Mouse (Mus musculus): ENCODE measurements around the gene Rpl13. TPM values are rescaled to one million over a fixed set of nuclear protein-coding genes. Genes with fewer than 3 reads are reported as not detected.

The Rpl13 gene
- polyA plus RNA-seq, 1 experiment from 2014 or later = 1,460 TPM

DNA sequence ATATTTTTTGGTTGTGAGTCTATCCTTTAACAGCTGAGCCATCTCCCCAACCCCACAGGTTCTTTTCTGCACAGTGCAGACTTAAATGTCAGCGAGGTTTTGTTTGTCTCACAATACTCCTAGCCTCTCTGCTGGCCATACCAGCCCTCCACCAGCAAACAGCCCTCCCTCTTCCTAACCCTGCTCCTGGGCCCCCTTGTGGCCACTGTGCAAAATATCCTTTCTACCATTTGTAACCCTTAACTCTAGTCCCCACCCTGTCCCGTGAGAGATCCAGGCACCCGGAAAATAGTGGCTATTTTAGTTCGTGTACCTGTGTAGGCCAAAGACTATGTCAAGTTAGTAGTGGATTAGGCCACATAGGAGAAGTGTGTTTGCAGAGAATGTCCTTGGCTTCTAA is 8.5 kb downstream of the Rpl13 start:
- DNase-seq (ENCODE audit: low spot score) (peak; percentile 83), ATAC-seq (ENCODE audit: low FRiP score, low TSS enrichment) (peak; percentile 84)
- Histone ChIP-seq H3K9me3 (ENCODE audit: control insufficient read depth, low read length) (no peaks in the 10 kb centered on the region), H3K27me3 (ENCODE audit: control insufficient read depth, insufficient read depth, low read length) (no peaks in the 10 kb centered on the region), H3K27ac (replicated peaks) (peak overlapping the region; percentile 13; the same call in 1 of the 2 replicates), H3K36me3 (ENCODE audit: control insufficient read depth, insufficient read depth, low read length) (no peaks in the 10 kb centered on the region), H3K4me1 (replicated peaks; ENCODE audit: control insufficient read depth, insufficient read depth) (no peaks in the 10 kb centered on the region), H3K9ac (ENCODE audit: low read length) (no peak overlapping the region), H3K4me3 (ENCODE audit: low read depth, low read length) (no peak overlapping the region), H3K4me2 (replicated peaks; ENCODE audit: low read depth) (no peak overlapping the region)
- TF ChIP-seq CTCF (IDR thresholded peaks at IDR 0.05; ENCODE audit: low read depth) = peak; percentile 85
- no peak for TF ChIP-seq EP300 (optimal IDR thresholded peaks at IDR 0.05)
- WGBS = 3% methylated on average over 4 of the region's 4 CpGs

DNA sequence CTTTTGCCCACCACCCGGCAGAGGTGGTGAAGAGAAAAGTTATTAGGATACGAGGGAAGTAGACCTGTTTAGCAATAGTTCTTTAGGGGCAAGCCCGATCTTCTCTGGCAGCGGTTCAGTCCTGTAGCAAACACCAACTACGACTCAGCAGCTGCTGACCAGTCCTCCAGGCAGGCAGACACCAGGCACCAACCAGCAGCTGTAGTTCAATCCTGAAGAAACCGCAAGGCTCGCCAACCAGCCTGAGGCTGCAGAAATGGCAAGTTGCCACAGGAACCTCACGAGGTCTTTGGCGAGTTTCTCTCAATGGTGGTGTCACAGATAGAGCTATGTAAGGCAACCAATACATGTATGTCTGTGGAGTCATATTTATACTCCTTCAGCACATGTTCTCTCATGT is 10.7 kb downstream of the Rpl13 start:
- TF ChIP-seq EP300 (optimal IDR thresholded peaks at IDR 0.05) (no peak), CTCF (IDR thresholded peaks at IDR 0.05; ENCODE audit: low read depth) (no peak)
- DNase-seq (ENCODE audit: low spot score) = no peak
- H3K27ac ChIP-seq (replicated peaks) = no peak overlapping the region
- peaks cover 3% of the 10 kb centered on the region; the same call in 1 of the 2 replicates for H3K27me3 ChIP-seq (ENCODE audit: control insufficient read depth, insufficient read depth, low read length)
- no peaks in the 10 kb centered on the region for H3K36me3 ChIP-seq (ENCODE audit: control insufficient read depth, insufficient read depth, low read length)
- H3K4me1 ChIP-seq (replicated peaks; ENCODE audit: control insufficient read depth, insufficient read depth) = 0 out of 2 replicates have a peak, but pooled peaks cover 2% of the 10 kb centered on the region
- no peak for ATAC-seq (ENCODE audit: low FRiP score, low TSS enrichment)
- H3K9ac ChIP-seq (ENCODE audit: low read length) = no peak overlapping the region
- WGBS = 68% methylated on average over 9 of the region's 9 CpGs
- no peak overlapping the region for H3K4me3 ChIP-seq (ENCODE audit: low read depth, low read length)
- H3K9me3 ChIP-seq (ENCODE audit: control insufficient read depth, low read length) = no peaks in the 10 kb centered on the region
- H3K4me2 ChIP-seq (replicated peaks; ENCODE audit: low read depth) = no peak overlapping the region

DNA sequence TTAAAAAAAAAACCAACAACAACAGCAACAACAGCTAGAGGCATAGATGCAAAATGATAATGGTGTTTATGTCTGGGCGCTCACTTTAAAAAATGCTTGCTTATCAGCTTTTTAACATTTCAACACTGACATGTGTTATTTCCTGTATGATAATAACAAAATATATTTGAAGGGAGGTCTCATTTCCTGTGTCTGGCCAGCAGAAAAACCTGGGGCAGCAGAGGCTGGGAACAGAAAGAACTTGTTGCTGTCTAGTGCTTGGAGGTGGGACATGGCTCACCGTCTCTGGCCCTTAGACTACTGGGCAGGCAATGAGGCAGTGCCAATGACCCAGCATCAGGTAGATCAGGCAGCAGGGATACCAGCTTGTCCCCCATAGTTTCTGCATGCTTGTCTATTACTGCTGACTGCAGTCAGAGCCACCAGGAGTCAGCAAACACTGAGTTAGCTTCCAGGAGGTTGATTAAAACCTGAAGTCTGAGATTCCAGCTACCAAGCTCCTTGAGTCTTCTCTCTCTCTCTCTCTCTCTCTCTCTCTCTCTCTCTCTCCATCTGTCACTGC is 11.8 kb downstream of the Rpl13 start:
- Histone ChIP-seq H3K4me3 (ENCODE audit: low read depth, low read length) (no peak overlapping the region), H3K27ac (replicated peaks) (no peak overlapping the region), H3K4me2 (replicated peaks; ENCODE audit: low read depth) (no peak overlapping the region), H3K27me3 (ENCODE audit: control insufficient read depth, insufficient read depth, low read length) (peaks cover 3% of the 10 kb centered on the region; the same call in 1 of the 2 replicates), H3K4me1 (replicated peaks; ENCODE audit: control insufficient read depth, insufficient read depth) (0 out of 2 replicates have a peak, but pooled peaks cover 2% of the 10 kb centered on the region), H3K9me3 (ENCODE audit: control insufficient read depth, low read length) (no peaks in the 10 kb centered on the region), H3K9ac (ENCODE audit: low read length) (no peak overlapping the region), H3K36me3 (ENCODE audit: control insufficient read depth, insufficient read depth, low read length) (no peaks in the 10 kb centered on the region)
- TF ChIP-seq CTCF (IDR thresholded peaks at IDR 0.05; ENCODE audit: low read depth) (peak; percentile 61), EP300 (optimal IDR thresholded peaks at IDR 0.05) (no peak)
- WGBS = 53% methylated on average over 2 of the region's 2 CpGs
- DNase-seq (ENCODE audit: low spot score) (no peak), ATAC-seq (ENCODE audit: low FRiP score, low TSS enrichment) (no peak)

DNA sequence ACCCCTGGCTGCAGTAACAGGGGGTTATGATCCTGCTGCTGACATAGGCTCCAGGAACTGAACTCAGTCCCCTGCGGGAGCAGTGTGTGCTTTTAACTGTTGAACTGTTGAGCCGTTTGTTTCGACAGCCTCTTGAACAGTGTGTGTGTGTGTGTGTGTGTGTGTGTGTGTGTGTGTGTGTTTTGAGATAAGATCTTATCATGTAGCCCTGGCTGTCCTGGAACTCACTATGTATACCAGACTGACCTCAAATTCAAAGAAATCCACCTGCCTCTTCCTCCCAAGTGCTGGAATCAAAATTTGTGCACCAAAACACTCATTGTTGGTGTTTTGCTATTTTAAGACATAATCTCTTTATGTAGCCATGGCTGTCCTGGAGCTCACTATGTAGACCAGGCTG is 12.5 kb downstream of the Rpl13 start:
- no peak overlapping the region for H3K27ac ChIP-seq (replicated peaks)
- H3K36me3 ChIP-seq (ENCODE audit: control insufficient read depth, insufficient read depth, low read length) = no peaks in the 10 kb centered on the region
- no peak for ATAC-seq (ENCODE audit: low FRiP score, low TSS enrichment)
- no peak for TF ChIP-seq CTCF (IDR thresholded peaks at IDR 0.05; ENCODE audit: low read depth)
- no peak for TF ChIP-seq EP300 (optimal IDR thresholded peaks at IDR 0.05)
- H3K4me2 ChIP-seq (replicated peaks; ENCODE audit: low read depth) = no peak overlapping the region
- H3K4me3 ChIP-seq (ENCODE audit: low read depth, low read length) = no peak overlapping the region
- WGBS = 27% methylated on average over 3 of the region's 3 CpGs
- DNase-seq (ENCODE audit: low spot score) = no peak
- H3K4me1 ChIP-seq (replicated peaks; ENCODE audit: control insufficient read depth, insufficient read depth) = 0 out of 2 replicates have a peak, but pooled peaks cover 2% of the 10 kb centered on the region
- H3K27me3 ChIP-seq (ENCODE audit: control insufficient read depth, insufficient read depth, low read length) = peaks cover 3% of the 10 kb centered on the region; the same call in 1 of the 2 replicates
- H3K9ac ChIP-seq (ENCODE audit: low read length) = no peak overlapping the region
- H3K9me3 ChIP-seq (ENCODE audit: control insufficient read depth, low read length) = no peaks in the 10 kb centered on the region

DNA sequence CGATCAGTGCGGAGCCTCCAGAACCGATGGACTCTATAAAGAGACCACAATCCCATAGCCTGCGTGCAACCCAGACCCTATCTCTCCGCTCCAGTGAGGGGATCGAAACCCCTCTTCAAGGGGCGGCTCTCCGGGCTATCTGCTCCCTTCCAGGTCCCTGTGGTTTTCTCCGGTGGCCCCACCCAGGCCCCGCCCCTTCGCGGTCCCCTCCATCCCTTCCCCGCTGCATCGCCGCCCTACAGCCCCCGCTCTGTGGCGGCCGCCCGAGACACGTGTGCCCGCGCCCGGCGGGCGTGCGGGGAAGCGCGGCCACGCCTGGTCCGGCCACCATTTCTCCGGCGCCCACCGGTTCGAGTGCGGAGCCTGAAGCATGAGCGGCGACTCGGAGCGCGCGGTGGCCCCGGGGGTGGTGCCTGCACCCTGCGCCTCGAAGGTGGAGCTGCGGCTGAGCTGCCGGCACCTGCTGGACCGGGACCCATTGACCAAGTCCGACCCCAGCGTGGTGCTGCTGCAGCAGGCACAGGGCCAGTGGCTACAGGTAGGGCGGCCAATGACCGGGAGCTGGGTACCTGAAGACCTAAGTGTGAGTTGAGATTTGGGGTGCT is 15.1 kb downstream of the Rpl13 start, which contains the start of gene Cpne7:
Gene Cpne7, plus strand, starts transcription at position 248 of the 605 bp plus-strand sequence.
- peaks cover 3% of the 10 kb centered on the region; the same call in 1 of the 2 replicates for H3K27me3 ChIP-seq (ENCODE audit: control insufficient read depth, insufficient read depth, low read length)
- 1% methylated on average over 49 of the region's 51 CpGs for WGBS
- H3K36me3 ChIP-seq (ENCODE audit: control insufficient read depth, insufficient read depth, low read length) = no peaks in the 10 kb centered on the region
- peak within 1 kb of the TSS; percentile 67 for H3K4me2 ChIP-seq (replicated peaks; ENCODE audit: low read depth)
- no peak; the same call in 1 of the 2 replicates for ATAC-seq (ENCODE audit: low FRiP score, low TSS enrichment)
- no peak within 1 kb of the TSS for H3K27ac ChIP-seq (replicated peaks)
- DNase-seq (ENCODE audit: low spot score) = peak; percentile 43
- TF ChIP-seq CTCF (IDR thresholded peaks at IDR 0.05; ENCODE audit: low read depth) = no peak
- TF ChIP-seq EP300 (optimal IDR thresholded peaks at IDR 0.05) = no peak
- H3K4me1 ChIP-seq (replicated peaks; ENCODE audit: control insufficient read depth, insufficient read depth) = 0 out of 2 replicates have a peak, but pooled peaks cover 2% of the 10 kb centered on the region
- no peaks in the 10 kb centered on the region for H3K9me3 ChIP-seq (ENCODE audit: control insufficient read depth, low read length)
- peak within 1 kb of the TSS; percentile 43 for H3K4me3 ChIP-seq (ENCODE audit: low read depth, low read length)
- H3K9ac ChIP-seq (ENCODE audit: low read length) = peak within 1 kb of the TSS; percentile 28

DNA sequence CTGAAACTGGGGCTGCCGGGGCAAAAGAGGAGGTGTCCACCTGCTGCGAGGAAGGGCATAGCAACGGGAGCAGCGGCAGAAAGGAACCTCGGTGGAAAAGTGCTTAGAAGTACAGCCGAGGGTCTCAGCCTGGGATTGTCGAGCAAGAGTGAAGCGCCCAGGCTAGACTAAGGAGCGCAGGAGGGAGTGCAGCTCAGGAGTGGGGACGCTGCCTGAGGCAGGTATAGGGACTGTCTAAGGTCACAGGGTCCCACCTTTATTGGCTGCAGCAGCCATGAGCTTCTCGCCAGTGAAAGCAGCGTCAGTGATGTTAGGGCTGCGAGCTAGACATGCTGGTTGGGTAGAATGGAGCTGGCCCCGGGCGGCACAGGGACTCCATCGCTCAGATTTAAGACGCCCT is 15.6 kb downstream of the Rpl13 start:
- 5% methylated on average over 17 of the region's 17 CpGs for WGBS
- Histone ChIP-seq H3K4me2 (replicated peaks; ENCODE audit: low read depth) (peak overlapping the region; percentile 67), H3K27ac (replicated peaks) (no peak overlapping the region), H3K4me1 (replicated peaks; ENCODE audit: control insufficient read depth, insufficient read depth) (0 out of 2 replicates have a peak, but pooled peaks cover 2% of the 10 kb centered on the region), H3K9ac (ENCODE audit: low read length) (no peak overlapping the region), H3K36me3 (ENCODE audit: control insufficient read depth, insufficient read depth, low read length) (no peaks in the 10 kb centered on the region), H3K27me3 (ENCODE audit: control insufficient read depth, insufficient read depth, low read length) (peaks cover 3% of the 10 kb centered on the region; the same call in 1 of the 2 replicates), H3K4me3 (ENCODE audit: low read depth, low read length) (peak overlapping the region; percentile 43), H3K9me3 (ENCODE audit: control insufficient read depth, low read length) (no peaks in the 10 kb centered on the region)
- TF ChIP-seq EP300 (optimal IDR thresholded peaks at IDR 0.05) (no peak), CTCF (IDR thresholded peaks at IDR 0.05; ENCODE audit: low read depth) (no peak)
- no peak for ATAC-seq (ENCODE audit: low FRiP score, low TSS enrichment)
- no peak for DNase-seq (ENCODE audit: low spot score)
